Mouse (Mus musculus) left cerebral cortex, postnatal 4 days (tissue): ENCODE results near the gene Pth1r. TPM values are rescaled to one million over a fixed set of nuclear protein-coding genes. Genes with fewer than 3 reads are reported as not detected.

Source experiments
- DNase-seq: peaks from one replicate; pipeline ENCODE4 v3.0.0-alpha.2; 2022
- intact Hi-C: fragments of 180-260 bp; cut with DNase I; formaldehyde crosslinking; loops from one replicate; pipeline ENCODE4 v1.15.1; 2025
- total RNA-seq, 2 experiments: library from RNA; stranded (reverse); gene quantifications; 2 replicates each; pipeline ENCODE4 v1.2.3; 2021

Pth1r gene
- total RNA-seq, 2 experiments from 2014 or later: 11.2 to 11.6 TPM

GRCm38 (mm10) chr9:110719977-110720376, 27.0 kb downstream of the Pth1r start:
- intact Hi-C loops: loop anchor here (10.0 kb wide), 1 partner anchor 235 kb away; the partner anchor contains the start of gene Lrrc2
- no peak for DNase-seq

- intact Hi-C loops: loop anchor here (10.0 kb wide), 1 partner anchor 236 kb away; the partner anchor contains the start of gene Lrrc2
- no peak for DNase-seq
Observed at GRCm38 (mm10) chr9:110718810-110719209, 28.1 kb downstream of the Pth1r start.

- no peak for DNase-seq
- intact Hi-C loops: loop anchor here (10.0 kb wide), 1 partner anchor 237 kb away; the partner anchor contains the start of gene Lrrc2
Observed at GRCm38 (mm10) chr9:110718071-110718470, 28.9 kb downstream of the Pth1r start.

DNA sequence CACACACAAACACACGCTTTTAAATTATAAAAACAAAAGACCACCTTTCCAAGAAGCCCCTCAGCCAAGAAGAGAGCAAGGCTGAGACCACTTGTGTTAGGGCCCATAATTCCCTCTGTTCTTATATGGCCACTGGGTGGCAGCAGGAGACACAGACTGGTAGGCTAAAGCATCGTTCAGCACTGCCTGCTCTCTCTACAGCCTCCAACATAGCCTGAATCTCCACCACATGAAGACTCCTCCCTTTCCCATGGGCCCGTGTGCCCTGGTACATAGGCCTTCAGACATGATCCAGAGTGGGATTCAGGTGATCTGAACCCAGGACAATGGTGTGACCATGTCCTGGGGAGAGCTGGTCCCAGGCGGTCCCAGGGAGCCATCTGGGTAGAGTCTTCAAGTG, 30.2 kb downstream of the Pth1r start:
- intact Hi-C loops: loop anchor here (2.0 to 10.0 kb wide), 2 partner anchors 64 to 238 kb away; partner anchors contain the start of gene Lrrc2
- peak; percentile 74 for DNase-seq

DNA sequence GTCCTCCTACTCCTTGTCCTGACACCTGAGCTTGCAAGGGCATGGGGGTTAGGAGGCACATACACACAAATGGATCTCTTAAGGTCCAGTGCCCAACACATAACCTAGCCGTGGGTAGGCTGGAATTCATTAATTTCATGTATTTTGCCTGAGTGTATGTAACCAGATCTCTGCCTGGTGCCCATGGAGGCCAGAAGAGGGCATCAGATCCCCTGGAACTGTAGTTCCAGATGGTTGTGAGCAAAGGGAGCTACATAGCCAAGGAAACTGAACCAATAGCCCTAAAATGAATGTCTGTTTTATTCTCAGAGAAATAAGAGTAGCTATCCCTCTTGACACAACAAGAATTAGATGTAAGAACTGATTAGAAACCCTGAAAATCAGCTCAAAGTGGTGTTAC, 31.5 kb downstream of the Pth1r start:
- no peak for DNase-seq
- intact Hi-C loops: loop anchor here (10.0 kb wide), 1 partner anchor 239 kb away; the partner anchor contains the start of gene Lrrc2

- no peak for DNase-seq
- intact Hi-C loops: loop anchor here (10.0 kb wide), 1 partner anchor 241 kb away; the partner anchor contains the start of gene Lrrc2
Observed at GRCm38 (mm10) chr9:110713389-110713788, 33.6 kb downstream of the Pth1r start.

DNA sequence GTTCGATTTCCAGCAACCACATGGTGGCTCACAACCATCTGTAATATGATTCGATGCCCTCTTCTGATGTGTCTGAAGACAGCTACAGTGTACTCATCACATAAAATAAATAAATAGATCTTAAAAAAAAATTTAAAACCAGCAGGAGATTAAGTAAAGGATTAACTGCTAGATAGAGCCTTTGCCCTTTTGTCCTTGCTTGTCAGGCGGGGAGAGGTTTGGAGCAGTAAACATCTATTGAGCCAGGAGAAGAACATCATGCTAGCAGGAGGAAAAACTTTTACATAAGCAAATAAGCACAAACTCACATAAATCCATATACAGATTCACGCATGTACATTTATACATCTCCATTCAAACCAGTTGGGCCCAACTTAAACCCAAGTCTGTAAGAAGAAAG, 34.4 kb downstream of the Pth1r start:
- no peak for DNase-seq
- intact Hi-C loops: loop anchor here (10.0 kb wide), 1 partner anchor 242 kb away; the partner anchor contains the start of gene Lrrc2

- no peak for DNase-seq
- intact Hi-C loops: loop anchor here (10.0 kb wide), 1 partner anchor 243 kb away; the partner anchor contains the start of gene Lrrc2
Observed at GRCm38 (mm10) chr9:110711996-110712395, 34.9 kb downstream of the Pth1r start.

DNA sequence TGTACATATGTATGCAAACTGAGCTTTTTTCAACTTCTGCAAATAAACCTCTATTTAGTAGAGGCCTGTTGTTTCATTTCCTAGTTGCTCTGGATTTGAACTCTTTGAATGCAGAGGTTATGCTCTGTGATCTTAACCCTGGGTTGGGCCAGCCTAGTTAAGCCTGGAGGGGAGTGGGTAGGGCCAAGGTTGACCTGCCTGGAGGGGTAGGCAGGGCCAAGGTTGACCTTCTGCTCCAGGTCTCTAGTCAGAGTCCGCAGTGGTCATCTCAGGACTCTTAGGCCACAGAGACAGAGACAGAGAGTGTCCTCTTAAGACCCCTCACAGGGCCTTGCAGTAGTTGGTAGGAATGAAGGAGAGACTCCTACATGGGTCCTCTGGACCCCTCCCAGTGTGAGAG, 35.4 kb downstream of the Pth1r start:
- intact Hi-C loops: loop anchor here (10.0 kb wide), 1 partner anchor 243 kb away; the partner anchor contains the start of gene Lrrc2

GRCm38 (mm10) chr9:110709640-110710258, 37.2 kb downstream of the Pth1r start:
- peak; percentile 68 for DNase-seq
- intact Hi-C loops: loop anchor here (10.0 kb wide), 2 partner anchors 245 to 265 kb away; partner anchors contain the start of gene Lrrc2

More for the DNA sequence above, 35.4 kb downstream of the Pth1r start:
- DNase-seq: no peak

- no peak for DNase-seq
- intact Hi-C loops: loop anchor here (10.0 kb wide), 1 partner anchor 262 kb away; no protein-coding TSS in a partner anchor
Observed at GRCm38 (mm10) chr9:110706784-110707183, 40.2 kb downstream of the Pth1r start.

GRCm38 (mm10) chr9:110703951-110704350, 43.0 kb downstream of the Pth1r start:
- no peak for DNase-seq
- intact Hi-C loops: loop anchor here (10.0 kb wide), 1 partner anchor 259 kb away; no protein-coding TSS in a partner anchor

- no peak for DNase-seq
- intact Hi-C loops: loop anchor here (10.0 kb wide), 1 partner anchor 258 kb away; no protein-coding TSS in a partner anchor
Observed at GRCm38 (mm10) chr9:110702848-110703247, 44.1 kb downstream of the Pth1r start.

GRCm38 (mm10) chr9:110701114-110702032, 45.6 kb downstream of the Pth1r start:
- no peak for DNase-seq
- intact Hi-C loops: loop anchor here (10.0 kb wide), 1 partner anchor 257 kb away; no protein-coding TSS in a partner anchor

- no peak for DNase-seq
- intact Hi-C loops: loop anchor here (5.0 kb wide), 1 partner anchor 62 kb away; no protein-coding TSS in a partner anchor
Observed at GRCm38 (mm10) chr9:110699574-110699973, 47.4 kb downstream of the Pth1r start.

DNA sequence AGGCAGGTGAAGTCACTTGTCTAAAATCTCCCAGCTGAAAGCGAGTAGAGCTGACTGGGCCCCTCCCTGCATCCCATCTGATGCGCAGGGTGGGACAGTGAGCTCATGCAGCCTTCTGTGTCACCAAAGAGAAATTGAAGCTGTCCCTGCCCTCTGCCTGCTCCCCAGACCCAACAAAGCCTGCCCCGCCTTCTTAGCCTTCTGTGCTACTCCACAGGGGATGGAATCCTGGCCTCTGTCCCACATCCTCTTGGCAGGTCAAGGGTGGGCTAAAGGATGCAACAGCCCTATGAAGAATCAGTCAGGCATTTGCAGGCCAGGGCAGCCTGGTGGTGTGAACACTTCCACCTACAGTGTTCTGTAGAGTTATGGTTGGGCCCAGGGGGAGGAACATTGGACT, 49.5 kb downstream of the Pth1r start:
- intact Hi-C loops: loop anchor here (5.0 kb wide), 1 partner anchor 60 kb away; no protein-coding TSS in a partner anchor
- DNase-seq: peak; percentile 61

GRCm38 (mm10) chr9:110696427-110696826, 50.5 kb downstream of the Pth1r start:
- DNase-seq: no peak
- intact Hi-C loops: loop anchor here (5.0 kb wide), 1 partner anchor 59 kb away; no protein-coding TSS in a partner anchor

DNA sequence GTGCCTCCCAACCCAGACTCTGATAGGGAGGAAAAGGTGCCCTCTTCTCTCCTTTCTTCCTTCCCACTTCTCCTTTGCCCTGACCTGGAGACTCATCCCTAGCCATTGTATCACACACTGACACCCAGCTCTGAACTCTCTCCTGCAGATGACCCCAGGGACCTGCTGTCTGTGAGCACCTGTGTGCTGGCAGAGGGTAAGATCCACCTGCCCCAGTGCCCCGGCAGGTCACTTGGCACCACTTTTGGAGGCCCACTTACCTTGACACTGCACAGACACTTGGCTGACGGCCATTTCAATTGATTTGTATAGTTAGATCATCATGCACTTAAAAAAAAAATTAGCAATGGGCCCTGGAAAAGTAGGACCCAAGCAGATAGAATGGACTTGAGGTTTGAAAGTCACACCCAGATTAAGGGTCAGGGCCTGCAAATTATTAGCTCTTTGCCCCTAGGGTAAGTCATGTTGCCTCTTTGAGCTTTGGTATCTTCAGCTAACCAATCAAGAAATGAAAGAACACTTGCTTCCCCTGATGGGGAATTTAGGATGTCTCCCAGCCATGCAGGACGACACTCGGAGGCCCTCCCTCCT, 51.7 kb downstream of the Pth1r start:
- no peak for DNase-seq
- intact Hi-C loops: loop anchor here (5.0 kb wide), 1 partner anchor 58 kb away; no protein-coding TSS in a partner anchor

GRCm38 (mm10) chr9:110689261-110689779, 57.6 kb downstream of the Pth1r start:
- intact Hi-C loops: no loop called here

GRCm38 (mm10) chr9:110687846-110688245, 59.1 kb downstream of the Pth1r start:
- DNase-seq: no peak
- intact Hi-C loops: no loop called here

More at GRCm38 (mm10) chr9:110689261-110689779, 57.6 kb downstream of the Pth1r start:
- no peak for DNase-seq
